ENCODE assay signal across 8 mouse cellular contexts in the genomic region with DNA sequence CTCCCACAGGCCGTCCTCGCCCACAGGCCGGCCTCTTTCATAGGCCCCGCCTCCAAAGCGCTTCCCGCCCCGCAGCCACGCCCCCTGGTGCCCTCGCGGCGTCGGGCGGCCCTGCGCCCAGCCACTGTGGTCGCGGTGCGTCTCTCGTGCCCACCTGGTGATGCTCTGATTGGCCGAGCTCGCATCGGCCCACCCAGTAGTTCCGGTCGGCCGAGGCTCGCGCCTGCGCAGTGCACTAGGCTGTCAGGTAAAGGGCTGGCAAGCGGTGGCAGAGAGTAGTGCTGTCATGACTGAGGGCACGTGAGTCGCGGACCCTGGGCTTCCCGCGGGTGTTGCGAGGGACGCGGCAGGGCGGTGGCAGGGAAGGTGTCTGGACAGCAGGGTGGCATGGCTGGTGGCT. TPM values are rescaled to one million over a fixed set of nuclear protein-coding genes. Genes with fewer than 3 reads are reported as not detected.
DNase-seq lines count a peak whose midpoint lies in the region; ATAC-seq lines count a peak whose summit lies in the region.

Gene Lss, plus strand, starts transcription at position 214 of the 400 bp plus-strand sequence.

- H3K36me3 ChIP-seq in heart, embryonic 10.5 days: peaks cover 30% of the 10 kb centered on the region
- peaks cover 23% of the 10 kb centered on the region for H3K36me3 ChIP-seq in kidney, embryonic 15.5 days

- H3K4me1 ChIP-seq in heart, embryonic 10.5 days: peaks cover 20% of the 10 kb centered on the region
- H3K4me1 ChIP-seq in kidney, embryonic 15.5 days: peaks cover 9% of the 10 kb centered on the region

- peak within 1 kb of the TSS; percentile 89 for H3K27ac ChIP-seq in heart, embryonic 10.5 days
- H3K27ac ChIP-seq in kidney, embryonic 15.5 days: peak within 1 kb of the TSS; percentile 73

- H3K9ac ChIP-seq in kidney, embryonic 15.5 days: peak within 1 kb of the TSS; percentile 65

- H3K9me3 ChIP-seq in heart, embryonic 10.5 days: no peaks in the 10 kb centered on the region
- H3K9me3 ChIP-seq in kidney, embryonic 15.5 days (replicated peaks): no peaks in the 10 kb centered on the region

- 0% methylated on average over 37 of the region's 37 CpGs for WGBS in heart, embryonic 10.5 days
- WGBS in kidney, embryonic 15.5 days: under 1% methylated on average over 36 of the region's 37 CpGs

- ATAC-seq in erythroblast, adult 5-6 weeks (replicated peaks; ENCODE audit: low FRiP score, poor library complexity, severe bottlenecking): peak; percentile 97
- peak; percentile 99 for ATAC-seq in kidney, embryonic 15.5 days (replicated peaks; ENCODE audit: low FRiP score)
- peak; percentile 88 for ATAC-seq in monocyte, adult 5-6 weeks (replicated peaks; ENCODE audit: insufficient number of reproducible peaks, low FRiP score, low TSS enrichment, poor library complexity, severe bottlenecking)

- peak within 1 kb of the TSS; percentile 92 for H3K4me2 ChIP-seq in kidney, embryonic 15.5 days

- DNase-seq in B cell, adult 2 months: peak; percentile 98 to 99
- DNase-seq in brain, adult 2 months (ENCODE audit: low read depth, low spot score): peak; percentile 99
- peak; percentile 99 for DNase-seq in heart, embryonic 10.5 days (ENCODE audit: low spot score)
- peak; percentile 98 for DNase-seq in liver
- peak; percentile 95 to 96 for DNase-seq in spleen, postnatal 4 days (ENCODE audit: low spot score in 2 of 2)

- H3K27me3 ChIP-seq in heart, embryonic 10.5 days (ENCODE audit: insufficient read depth, poor library complexity, severe bottlenecking): no peaks in the 10 kb centered on the region
- H3K27me3 ChIP-seq in kidney, embryonic 15.5 days: no peaks in the 10 kb centered on the region

- H3K4me3 ChIP-seq in heart, embryonic 10.5 days: peak within 1 kb of the TSS; percentile 81
- H3K4me3 ChIP-seq in kidney, embryonic 15.5 days (replicated peaks): peak within 1 kb of the TSS; percentile 75

RNA-seq across cellular contexts. Expression of gene Lss, which starts in this region (rescaled TPM):
- 1.0 TPM in 1 of 2 replicates, not detected in the other for total RNA-seq in erythroblast, adult 5-6 weeks (2015; ENCODE audit: low replicate concordance)
- 1.7 and 2.0 TPM in 2 replicates for total RNA-seq in erythroblast, adult 5-6 weeks (2017; ENCODE audit: low replicate concordance)
- 19.8 and 34.7 TPM in 2 replicates for polyA plus RNA-seq in heart, embryonic 10.5 days (2016; fragmentation: Nextera tagmentation; extraction: Ambion mirVana)
- polyA plus RNA-seq in kidney, embryonic 15.5 days (2015; fragmentation: Nextera tagmentation; extraction: Ambion mirVana): 19.0 and 27.4 TPM in 2 replicates
- 4.4 to 8.6 TPM (median 4.7 TPM) in 3 replicates for total RNA-seq in monocyte, adult 5-6 weeks (2017)

Comparison
In these comparisons a context has a peak if more than half of its experiments do, and no peak if none do; other contexts are left out.
1. Peak in every context shown above with its lines: DNase-seq, ATAC-seq, H3K4me3 ChIP-seq and H3K27ac ChIP-seq.